Mouse (Mus musculus) liver, adult 2 months (tissue): ENCODE data around the gene Ccnk.

Source experiments
- CTCF ChIP-seq: fragments of 200-500 bp; IDR thresholded peaks from 2 replicates; pipeline ENCODE4 v1.5.1; 2011; ENCODE audit warnings: low read depth, low read length, control low read depth
- POLR2A ChIP-seq: fragments of 200-500 bp; IDR thresholded peaks from 2 replicates; pipeline ENCODE4 v1.6.1; 2011; ENCODE audit warnings: low read length, control low read depth; ENCODE audit not compliant: insufficient read depth; ENCODE audit errors: extremely low read depth

DNA sequence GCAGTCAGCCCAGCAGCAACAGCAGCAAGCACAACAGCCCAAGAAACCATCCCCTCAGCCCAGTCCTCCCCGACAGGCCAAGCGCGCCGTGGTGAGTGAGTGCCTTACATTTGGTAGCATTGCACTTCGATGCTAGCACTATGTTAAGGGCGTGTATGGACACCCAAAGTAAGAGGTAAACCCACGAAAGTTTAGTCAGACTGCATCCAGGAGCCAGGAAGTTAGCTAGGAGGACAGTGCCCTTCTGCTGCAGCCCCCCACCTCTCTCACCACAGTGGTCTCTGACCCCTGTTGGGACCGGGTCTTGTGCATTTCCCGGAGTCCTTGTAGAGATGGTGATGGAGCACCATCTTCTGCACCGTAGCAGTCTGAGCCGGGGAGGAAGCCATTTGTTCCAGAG lies 16.4 kb downstream of the Ccnk start:
- no peak for TF ChIP-seq CTCF
- TF ChIP-seq POLR2A, result no peak
